Mouse (Mus musculus) small intestine, adult 2 months (tissue): ENCODE measurements around the gene Olfr867. TPM values are rescaled to one million over a fixed set of nuclear protein-coding genes. Genes with fewer than 3 reads are reported as not detected.

ENCODE experiments used
- H3K27ac ChIP-seq: fragments of 200-500 bp; 2 replicates; pipeline ENCODE4 v1.5.1; 2012; ENCODE audit warnings: low read depth, low read length, control low read depth, inconsistent platforms; ENCODE audit not compliant: insufficient read depth
- H3K27me3 ChIP-seq: fragments of 200-500 bp; 2 replicates; pipeline ENCODE4 v1.6.1; 2012; ENCODE audit warnings: mild to moderate bottlenecking, moderate library complexity, low read length, inconsistent platforms; ENCODE audit not compliant: control insufficient read depth, insufficient read depth
- H3K36me3 ChIP-seq: fragments of 200-500 bp; 2 replicates; pipeline ENCODE4 v1.6.1; 2012; ENCODE audit warnings: mild to moderate bottlenecking, low read length, control low read depth, inconsistent platforms; ENCODE audit not compliant: control insufficient read depth, insufficient read depth
- H3K4me1 ChIP-seq: fragments of 200-500 bp; 2 replicates; pipeline ENCODE4 v1.6.1; 2012; ENCODE audit warnings: low read length, inconsistent platforms, mixed read lengths; ENCODE audit not compliant: control insufficient read depth, insufficient read depth, insufficient read length
- H3K4me3 ChIP-seq: fragments of 200-500 bp; 2 replicates; pipeline ENCODE4 v1.5.1; 2012; ENCODE audit warnings: low read depth, mild to moderate bottlenecking, control low read depth, inconsistent platforms, low read length, moderate library complexity
- CTCF ChIP-seq: fragments of 200-500 bp; IDR thresholded peaks from 2 replicates; pipeline ENCODE4 v1.5.1; 2012; ENCODE audit warnings: low read depth, mild to moderate bottlenecking, control low read depth, inconsistent platforms, low read length, moderate library complexity, mixed read lengths; ENCODE audit not compliant: insufficient replicate concordance, insufficient read length; ENCODE audit errors: extremely low read depth
- POLR2A ChIP-seq: fragments of 200-500 bp; IDR thresholded peaks from 2 replicates; pipeline ENCODE4 v1.6.1; 2012; ENCODE audit warnings: low read depth, mild to moderate bottlenecking, control low read depth, inconsistent platforms, low read length, moderate library complexity
- WGBS: fragments of 180-500 bp; shearing (Covaris S2); methylation state at CpG from one replicate; pipeline ENCODE4 v1.1.7; 2018; 5-methylcytosine and 5-hydroxymethylcytosine counted together
- polyA plus RNA-seq: library from polyadenylated mRNA; depleted of rRNA; stranded (reverse); fragments of >200 nt; gene quantifications from 2 replicates; pipeline ENCODE4 v1.2.3, GENCODE M21; 2012; rRNA removed

Olfr867 gene
- not detected in 2 replicates for polyA plus RNA-seq

- no peak within 1 kb of the TSS for H3K4me3 ChIP-seq
- WGBS: 54% methylated on average over 1 of the region's 1 CpGs
- no peak for TF ChIP-seq POLR2A
- TF ChIP-seq CTCF: no peak
- no peak within 1 kb of the TSS for H3K27ac ChIP-seq
- H3K27me3 ChIP-seq: no peaks in the 10 kb centered on the region
- H3K36me3 ChIP-seq: no peaks in the 10 kb centered on the region
- no peaks in the 10 kb centered on the region for H3K4me1 ChIP-seq
Observed at GRCm38 (mm10) chr9:20057462-20057861, at the start of gene Olfr867. Olfr867 (minus strand) TSS chr9:20057562.

- 32% methylated on average over 2 of the region's 2 CpGs for WGBS
- Histone ChIP-seq H3K27ac (no peak within 1 kb of the TSS), H3K4me1 (no peaks in the 10 kb centered on the region), H3K4me3 (no peak within 1 kb of the TSS), H3K36me3 (no peaks in the 10 kb centered on the region), H3K27me3 (no peaks in the 10 kb centered on the region)
- TF ChIP-seq CTCF: no peak
- TF ChIP-seq POLR2A: no peak
Observed at GRCm38 (mm10) chr9:20098326-20098725, 41.0 kb upstream of the Olfr867 start, which contains the start of gene Olfr868. Olfr868 (plus strand) TSS chr9:20098626.

- no peak for TF ChIP-seq CTCF
- TF ChIP-seq POLR2A: no peak
- Histone ChIP-seq H3K27me3 (no peaks in the 10 kb centered on the region), H3K4me1 (no peaks in the 10 kb centered on the region), H3K27ac (no peak overlapping the region), H3K4me3 (no peak overlapping the region), H3K36me3 (no peaks in the 10 kb centered on the region)
- 54% methylated on average over 7 of the region's 7 CpGs for WGBS
Observed at GRCm38 (mm10) chr9:20073523-20074177, 16.3 kb upstream of the Olfr867 start.

GRCm38 (mm10) chr9:20071291-20071690, 13.9 kb upstream of the Olfr867 start:
- H3K4me1 ChIP-seq: no peaks in the 10 kb centered on the region
- H3K4me3 ChIP-seq: no peak overlapping the region
- H3K27ac ChIP-seq: no peak overlapping the region
- 85% methylated on average over 1 of the region's 1 CpGs for WGBS
- H3K36me3 ChIP-seq: no peaks in the 10 kb centered on the region
- no peaks in the 10 kb centered on the region for H3K27me3 ChIP-seq
- TF ChIP-seq POLR2A (no peak), CTCF (no peak)

- H3K27ac ChIP-seq: no peak overlapping the region
- H3K4me3 ChIP-seq: no peak overlapping the region
- TF ChIP-seq POLR2A (no peak), CTCF (no peak)
- no peaks in the 10 kb centered on the region for H3K36me3 ChIP-seq
- WGBS: 76% methylated on average over 3 of the region's 3 CpGs
- H3K4me1 ChIP-seq: no peaks in the 10 kb centered on the region
- no peaks in the 10 kb centered on the region for H3K27me3 ChIP-seq
Observed at GRCm38 (mm10) chr9:20070236-20070635, 12.9 kb upstream of the Olfr867 start.

- Histone ChIP-seq H3K4me1 (no peaks in the 10 kb centered on the region), H3K36me3 (no peaks in the 10 kb centered on the region), H3K27me3 (no peaks in the 10 kb centered on the region), H3K4me3 (no peak overlapping the region), H3K27ac (no peak overlapping the region)
- 55% methylated on average over 3 of the region's 3 CpGs for WGBS
- TF ChIP-seq CTCF: no peak
- TF ChIP-seq POLR2A: no peak
Observed at GRCm38 (mm10) chr9:20047964-20048363, 9.4 kb downstream of the Olfr867 start.

GRCm38 (mm10) chr9:20027935-20028334, 29.4 kb downstream of the Olfr867 start, which contains the start of gene Olfr866:
Olfr866 (minus strand) TSS chr9:20028035.
- H3K4me3 ChIP-seq: no peak within 1 kb of the TSS
- TF ChIP-seq POLR2A (no peak), CTCF (no peak)
- WGBS: 75% methylated on average over 2 of the region's 2 CpGs

More at GRCm38 (mm10) chr9:20027935-20028334, 29.4 kb downstream of the Olfr867 start, which contains the start of gene Olfr866:
- no peaks in the 10 kb centered on the region for H3K36me3 ChIP-seq
- no peaks in the 10 kb centered on the region for H3K4me1 ChIP-seq
- no peak within 1 kb of the TSS for H3K27ac ChIP-seq
- no peaks in the 10 kb centered on the region for H3K27me3 ChIP-seq

Other genes with a start within 250 kb of the Olfr867 start
- gene Olfr860, start 207.8 kb downstream of the Olfr867 start, polyA plus RNA-seq: not detected in 2 replicates
- gene Olfr862, start 169.6 kb downstream of the Olfr867 start, polyA plus RNA-seq: not detected in 2 replicates
- not detected in 2 replicates for gene Olfr77, start 140.7 kb downstream of the Olfr867 start, polyA plus RNA-seq
- gene Olfr866, start 29.5 kb downstream of the Olfr867 start, polyA plus RNA-seq: not detected in 2 replicates
- gene Olfr868, start 41.1 kb upstream of the Olfr867 start, polyA plus RNA-seq: not detected in 2 replicates
- gene Olfr869, start 71.4 kb upstream of the Olfr867 start, polyA plus RNA-seq: not detected in 2 replicates
- not detected in 2 replicates for gene Olfr870, start 116.5 kb upstream of the Olfr867 start, polyA plus RNA-seq
- gene Olfr871, start 154.6 kb upstream of the Olfr867 start, polyA plus RNA-seq: not detected in 2 replicates
- not detected in 2 replicates for gene Olfr872, start 179.6 kb upstream of the Olfr867 start, polyA plus RNA-seq
- gene Olfr39, start 224.8 kb upstream of the Olfr867 start, polyA plus RNA-seq: not detected in 2 replicates
- not detected in 2 replicates for gene Olfr873, start 241.0 kb upstream of the Olfr867 start, polyA plus RNA-seq